Mouse (Mus musculus) C2C12 (cell line): ENCODE measurements around the gene Serpinb2. TPM values are rescaled to one million over a fixed set of nuclear protein-coding genes. Genes with fewer than 3 reads are reported as not detected.

Source experiments
- H3K27me3 ChIP-seq: one replicate; pipeline ENCODE4 v1.6.1; 2011; ENCODE audit not compliant: control insufficient read depth, insufficient read depth, insufficient read length
- H3K36me3 ChIP-seq: one replicate; pipeline ENCODE4 v1.6.1; 2011; ENCODE audit not compliant: control insufficient read depth, insufficient read depth
- H3K4me3 ChIP-seq: one replicate; pipeline ENCODE4 v1.5.1; 2011; ENCODE audit warnings: mild to moderate bottlenecking, control low read depth; ENCODE audit not compliant: poor library complexity, insufficient read depth, severe bottlenecking
- H3K79me2 ChIP-seq: one replicate; pipeline ENCODE4 v1.6.1; 2011; ENCODE audit not compliant: control insufficient read depth, insufficient read depth
- H3K79me3 ChIP-seq: one replicate; pipeline ENCODE4 v1.6.1; 2011; ENCODE audit warnings: low read depth, control low read depth
- H3ac ChIP-seq: one replicate; pipeline ENCODE3; 2011; ENCODE audit warnings: low read depth; ENCODE audit not compliant: control insufficient read depth, insufficient read length
- CEBPB ChIP-seq: IDR thresholded peaks from one replicate; pipeline ENCODE4 v1.6.1; 2011; ENCODE audit warnings: low read depth, mild to moderate bottlenecking, control low read depth, moderate library complexity
- CTCF ChIP-seq: IDR thresholded peaks from one replicate; pipeline ENCODE4 v1.5.1; 2011; ENCODE audit not compliant: control insufficient read depth, insufficient read depth, insufficient read length
- FOSL1 ChIP-seq: IDR thresholded peaks from one replicate; pipeline ENCODE4 v1.8.0; 2011; ENCODE audit warnings: mild to moderate bottlenecking, low read length; ENCODE audit not compliant: poor library complexity, insufficient read depth, severe bottlenecking
- MAX ChIP-seq: IDR thresholded peaks from one replicate; pipeline ENCODE4 v1.6.1; 2011; ENCODE audit warnings: mild to moderate bottlenecking, control low read depth
- MYOD1 ChIP-seq: IDR thresholded peaks from one replicate; pipeline ENCODE4 v1.6.1; 2011; ENCODE audit warnings: low read depth; ENCODE audit not compliant: control insufficient read depth, insufficient read length
- MYOG ChIP-seq: IDR thresholded peaks from one replicate; pipeline ENCODE4 v1.6.1; 2011; ENCODE audit not compliant: control insufficient read depth, insufficient read length; ENCODE audit errors: extremely low read depth
- USF1 ChIP-seq: IDR thresholded peaks from one replicate; pipeline ENCODE4 v1.6.1; 2011; ENCODE audit warnings: low read depth, mild to moderate bottlenecking, control low read depth, moderate library complexity
- polyA plus RNA-seq: library from polyadenylated mRNA; unstranded; fragments of >200 nt; fragmentation: generic; extraction: Trizol; gene quantifications from one replicate; pipeline ENCODE4 v1.2.1, GENCODE M21; 2012; ENCODE audit warnings: missing spikeins

Serpinb2 gene
- polyA plus RNA-seq, 1 experiment: 12.6 TPM

DNA sequence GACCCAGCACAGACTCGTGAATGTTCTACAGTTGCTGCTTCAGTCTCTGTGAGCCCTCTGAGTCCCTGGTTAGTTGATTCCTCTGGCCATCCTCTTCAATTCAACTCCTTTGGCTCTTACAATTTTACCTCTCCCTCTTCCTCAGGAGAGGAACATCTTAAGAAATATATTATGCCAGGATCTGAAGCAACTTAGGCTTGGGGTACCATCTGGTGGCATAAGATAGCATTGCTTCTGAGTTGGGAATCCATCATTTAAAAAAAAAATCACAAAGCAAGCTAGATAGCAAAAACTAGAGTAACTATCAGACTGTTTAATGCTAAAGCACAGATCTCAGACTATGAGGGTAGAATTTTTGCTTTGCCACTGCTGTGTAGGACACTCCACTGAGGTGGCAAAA is 50.9 kb downstream of the Serpinb2 start:
- TF ChIP-seq CTCF (no peak), USF1 (no peak), MAX (no peak), CEBPB (no peak)
- Histone ChIP-seq H3K79me3 (no peaks in the 10 kb centered on the region), H3K27me3 (no peaks in the 10 kb centered on the region), H3K4me3 (no peak overlapping the region), H3ac (no peak overlapping the region), H3K36me3 (no peaks in the 10 kb centered on the region), H3K79me2 (no peaks in the 10 kb centered on the region)

DNA sequence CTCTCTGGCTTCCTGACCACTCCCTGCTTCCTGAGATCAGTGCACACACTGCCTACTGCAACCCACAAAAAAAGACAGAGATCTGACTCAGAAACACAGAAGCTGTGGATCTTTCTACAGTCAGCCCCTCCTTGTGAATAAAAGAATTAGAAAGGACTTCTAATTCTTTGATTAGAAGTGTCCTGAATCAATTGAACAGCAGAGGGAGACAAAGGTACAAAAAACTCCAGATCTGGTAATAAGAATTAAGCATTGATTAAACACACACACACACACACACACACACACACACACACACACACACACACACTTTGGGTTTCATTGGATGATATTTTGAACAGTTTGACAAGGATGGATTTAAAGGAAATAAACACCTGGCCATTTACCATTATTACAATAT is 54.4 kb downstream of the Serpinb2 start:
- Histone ChIP-seq H3K79me2 (no peaks in the 10 kb centered on the region), H3ac (no peak overlapping the region), H3K36me3 (no peaks in the 10 kb centered on the region), H3K79me3 (no peaks in the 10 kb centered on the region), H3K4me3 (no peak overlapping the region), H3K27me3 (no peaks in the 10 kb centered on the region)
- TF ChIP-seq FOSL1 (no peak), MYOD1 (no peak), USF1 (no peak), CTCF (no peak), CEBPB (no peak), MYOG (no peak), MAX (no peak)

DNA sequence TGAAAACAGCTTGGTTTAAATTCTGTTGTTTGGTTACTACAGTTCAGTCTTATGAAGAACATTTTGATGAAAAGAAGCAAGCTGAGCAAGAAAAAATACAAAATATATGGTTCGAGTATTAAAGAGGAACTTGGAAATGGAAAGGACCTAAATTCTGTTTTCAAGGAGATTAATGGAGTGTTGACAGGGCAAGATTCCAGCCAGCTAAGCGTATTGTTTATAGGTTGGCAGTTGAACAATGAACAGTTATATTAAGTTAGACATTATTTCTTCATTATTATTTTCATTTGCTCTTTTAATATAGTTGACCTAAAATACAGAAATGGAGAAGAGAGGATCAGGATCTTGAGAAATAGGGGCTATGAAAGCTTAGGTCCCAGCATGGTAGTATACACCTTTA is 64.9 kb downstream of the Serpinb2 start:
- H3K79me2 ChIP-seq: no peaks in the 10 kb centered on the region
- TF ChIP-seq MAX: no peak
- no peak overlapping the region for H3K4me3 ChIP-seq

DNA sequence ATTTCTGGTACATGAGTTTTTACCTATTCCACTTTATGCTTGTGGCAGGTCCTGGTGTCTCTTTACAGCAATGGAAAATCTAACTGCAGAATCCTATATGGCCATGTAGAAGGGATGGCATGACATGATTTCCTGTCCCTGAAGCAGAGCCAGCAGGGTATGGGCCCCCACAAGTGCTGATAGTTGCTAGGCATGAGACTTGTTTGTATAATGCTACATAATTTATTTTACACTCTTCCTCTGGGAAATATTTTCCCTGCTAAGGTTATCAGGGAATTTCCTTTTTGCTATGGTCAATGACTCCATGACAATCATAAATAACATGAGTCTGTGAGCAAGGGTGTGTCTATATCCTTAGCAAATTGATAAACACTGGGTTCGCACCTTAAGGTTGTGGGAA is 66.3 kb downstream of the Serpinb2 start:
- TF ChIP-seq FOSL1: no peak
- no peak for TF ChIP-seq CEBPB
- TF ChIP-seq MAX: no peak
- no peak for TF ChIP-seq CTCF
- no peak for TF ChIP-seq MYOG
- TF ChIP-seq USF1: no peak
- no peak for TF ChIP-seq MYOD1

More for the DNA sequence above, 64.9 kb downstream of the Serpinb2 start:
- H3K79me3 ChIP-seq: no peaks in the 10 kb centered on the region
- no peaks in the 10 kb centered on the region for H3K27me3 ChIP-seq
- no peaks in the 10 kb centered on the region for H3K36me3 ChIP-seq
- no peak overlapping the region for H3ac ChIP-seq

DNA sequence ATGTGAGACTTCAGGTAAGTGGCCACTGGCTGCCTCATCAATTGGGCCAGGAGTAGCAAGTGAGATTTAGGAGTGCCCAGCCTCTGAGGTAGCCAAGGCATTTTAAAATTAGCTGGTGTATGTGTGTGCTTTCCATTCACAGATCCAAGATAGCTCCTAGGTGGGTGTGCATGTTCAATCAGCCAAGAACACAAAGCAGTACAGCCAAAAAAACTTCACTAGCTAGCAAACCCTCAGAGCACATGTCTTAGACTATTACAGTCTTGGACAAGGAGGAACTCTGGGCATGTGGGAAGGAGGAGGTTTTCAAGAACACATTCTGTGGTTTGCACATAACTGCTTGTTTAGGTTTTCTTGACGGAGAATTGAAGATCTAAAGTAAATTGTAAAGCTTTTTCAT is 70.0 kb downstream of the Serpinb2 start:
- Histone ChIP-seq H3ac (no peak overlapping the region), H3K36me3 (no peaks in the 10 kb centered on the region), H3K79me3 (no peaks in the 10 kb centered on the region), H3K79me2 (no peaks in the 10 kb centered on the region), H3K4me3 (no peak overlapping the region), H3K27me3 (no peaks in the 10 kb centered on the region)
- no peak for TF ChIP-seq USF1
- no peak for TF ChIP-seq FOSL1
- TF ChIP-seq CTCF: no peak
- no peak for TF ChIP-seq MAX
- no peak for TF ChIP-seq MYOD1
- no peak for TF ChIP-seq CEBPB
- no peak for TF ChIP-seq MYOG

More for the DNA sequence above, 66.3 kb downstream of the Serpinb2 start:
- Histone ChIP-seq H3K79me2 (no peaks in the 10 kb centered on the region), H3K4me3 (no peak overlapping the region), H3K27me3 (no peaks in the 10 kb centered on the region), H3K36me3 (no peaks in the 10 kb centered on the region), H3K79me3 (no peaks in the 10 kb centered on the region), H3ac (no peak overlapping the region)

DNA sequence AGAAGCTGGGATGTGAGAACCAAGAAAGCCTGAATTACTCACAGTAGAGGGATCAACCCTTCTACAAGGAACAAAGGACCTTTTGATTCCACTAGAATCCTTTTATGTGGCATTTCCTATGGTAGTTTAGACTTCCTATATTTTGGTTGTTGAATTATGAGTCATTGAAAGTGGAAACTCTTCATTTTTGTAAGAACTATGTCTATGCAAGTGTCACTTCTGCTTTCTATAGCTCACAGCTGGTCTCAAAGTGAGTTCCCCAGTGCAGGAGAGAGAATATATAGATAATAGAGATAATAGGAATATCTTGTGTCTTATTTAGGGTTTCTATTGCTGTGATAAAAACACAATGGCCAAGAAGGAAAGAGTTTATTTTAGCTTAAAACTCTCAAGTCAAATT is 71.7 kb downstream of the Serpinb2 start:
- H3K36me3 ChIP-seq: no peaks in the 10 kb centered on the region
- no peak overlapping the region for H3ac ChIP-seq
- no peak overlapping the region for H3K4me3 ChIP-seq
- no peaks in the 10 kb centered on the region for H3K27me3 ChIP-seq
- TF ChIP-seq CTCF (no peak), USF1 (no peak)
- H3K79me2 ChIP-seq: no peaks in the 10 kb centered on the region
- no peaks in the 10 kb centered on the region for H3K79me3 ChIP-seq

DNA sequence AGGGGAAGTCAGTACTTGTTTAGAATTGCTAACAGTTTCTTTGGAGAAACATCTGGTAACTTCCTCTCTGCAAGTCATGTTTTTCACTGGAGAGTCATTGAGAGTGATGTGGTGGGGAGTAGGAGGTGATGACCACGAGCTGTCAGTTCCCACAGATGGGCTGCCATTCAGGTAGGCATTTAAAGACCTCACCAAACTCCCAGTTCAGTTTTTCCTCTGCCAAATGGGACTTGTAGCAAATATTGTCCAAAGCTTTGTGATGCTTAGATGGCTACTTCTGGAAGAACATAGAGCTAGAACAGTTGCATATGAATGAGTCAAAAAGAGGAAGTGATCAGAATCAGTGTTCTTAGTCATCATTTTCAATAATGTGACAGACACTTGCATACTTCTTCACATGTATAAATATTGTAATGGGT is 72.7 kb downstream of the Serpinb2 start:
- H3K4me3 ChIP-seq: no peak overlapping the region
- H3K36me3 ChIP-seq: no peaks in the 10 kb centered on the region
- H3ac ChIP-seq: no peak overlapping the region
- no peaks in the 10 kb centered on the region for H3K79me3 ChIP-seq
- TF ChIP-seq FOSL1: no peak
- no peak for TF ChIP-seq USF1
- TF ChIP-seq CEBPB: no peak
- no peaks in the 10 kb centered on the region for H3K79me2 ChIP-seq
- no peaks in the 10 kb centered on the region for H3K27me3 ChIP-seq
